Mouse (Mus musculus): ENCODE measurements around the gene Gm11627. TPM values are rescaled to one million over a fixed set of nuclear protein-coding genes. Genes with fewer than 3 reads are reported as not detected.
"Not testable (repeated sequence)": the region's sequence is repeated elsewhere in the genome, so short reads cannot be mapped to it uniquely, and the experiment has no call there.

The Gm11627 gene
- total and polyA plus RNA-seq, 2 experiments from 2014 or later, result 7.9 to 12.0 TPM

DNA sequence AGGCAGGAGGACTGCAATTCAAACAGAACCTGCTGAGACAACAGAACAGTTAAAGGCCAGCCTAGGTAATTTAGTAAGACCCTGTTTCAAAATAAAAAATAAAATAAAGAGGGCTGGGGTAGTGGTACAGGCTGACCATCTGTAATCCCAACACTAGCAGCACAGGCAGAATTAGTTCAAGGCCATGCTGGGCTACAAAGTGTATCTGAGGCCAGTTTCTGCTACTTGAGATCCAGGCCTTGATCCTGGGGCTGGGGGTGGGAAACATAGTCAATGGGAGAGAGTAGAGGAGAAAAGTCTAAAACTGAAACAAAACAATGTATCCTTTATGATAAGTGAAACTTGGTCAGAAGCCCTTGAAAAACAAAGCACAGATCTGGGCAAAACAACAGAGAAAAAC lies 28.1 kb downstream of the Gm11627 start:
- Histone ChIP-seq H3K9me3 (replicated peaks; ENCODE audit: control insufficient read depth, low read length) (no peaks in the 10 kb centered on the region), H3K4me3 (ENCODE audit: low read depth, low read length) (no peak overlapping the region), H3K36me3 (replicated peaks; ENCODE audit: control insufficient read depth, insufficient read depth, low read length) (no peaks in the 10 kb centered on the region; the same call in 1 of the 2 replicates), H3K4me2 (ENCODE audit: low read depth, low read length) (no peak overlapping the region), H3K9ac (replicated peaks; ENCODE audit: low read depth, low read length) (no peak overlapping the region), H3K4me1 (ENCODE audit: control insufficient read depth, insufficient read depth) (peaks cover 17% of the 10 kb centered on the region), H3K27me3 (ENCODE audit: control insufficient read depth, insufficient read depth, low read length) (no peaks in the 10 kb centered on the region), H3K27ac (ENCODE audit: low read depth) (no peak overlapping the region)
- no peak for DNase-seq (ENCODE audit: low spot score)
- TF ChIP-seq CTCF (IDR thresholded peaks at IDR 0.05; ENCODE audit: low read depth) (no peak), EP300 (IDR thresholded peaks at IDR 0.05; ENCODE audit: low read depth) (no peak)
- ATAC-seq (ENCODE audit: insufficient read depth, low read depth), result no peak

DNA sequence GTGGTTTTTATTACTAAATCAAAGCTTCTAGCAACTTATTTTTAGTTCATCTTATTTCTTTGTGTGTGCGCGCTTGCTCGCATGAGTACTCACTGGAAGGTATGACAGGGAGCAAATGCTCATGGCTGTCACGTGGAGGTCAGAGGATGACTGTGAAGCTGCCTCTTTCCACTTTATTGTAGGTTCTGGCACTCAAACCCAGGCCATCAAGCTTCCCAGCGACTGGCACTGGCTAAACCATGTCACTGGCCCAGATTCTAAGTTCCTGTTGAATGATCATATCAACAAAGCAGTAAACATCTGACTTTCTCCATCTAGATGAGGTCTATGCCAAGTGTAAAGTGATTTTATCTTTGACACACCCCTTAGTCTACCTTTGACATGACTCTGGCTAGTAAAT lies 37.8 kb downstream of the Gm11627 start:
- no peak for TF ChIP-seq CTCF (IDR thresholded peaks at IDR 0.05; ENCODE audit: low read depth)
- Histone ChIP-seq H3K9ac (replicated peaks; ENCODE audit: low read depth, low read length) (no peak overlapping the region), H3K27me3 (ENCODE audit: control insufficient read depth, insufficient read depth, low read length) (no peaks in the 10 kb centered on the region), H3K9me3 (replicated peaks; ENCODE audit: control insufficient read depth, low read length) (no peaks in the 10 kb centered on the region), H3K27ac (ENCODE audit: low read depth) (no peak overlapping the region), H3K36me3 (replicated peaks; ENCODE audit: control insufficient read depth, insufficient read depth, low read length) (peaks cover 10% of the 10 kb centered on the region; the same call in 1 of the 2 replicates), H3K4me3 (ENCODE audit: low read depth, low read length) (no peak overlapping the region), H3K4me2 (ENCODE audit: low read depth, low read length) (no peak overlapping the region), H3K4me1 (ENCODE audit: control insufficient read depth, insufficient read depth) (no peaks in the 10 kb centered on the region)
- ATAC-seq (ENCODE audit: insufficient read depth, low read depth), result no peak
- no peak for DNase-seq (ENCODE audit: low spot score)
- 84% methylated on average over 5 of the region's 5 CpGs for WGBS

DNA sequence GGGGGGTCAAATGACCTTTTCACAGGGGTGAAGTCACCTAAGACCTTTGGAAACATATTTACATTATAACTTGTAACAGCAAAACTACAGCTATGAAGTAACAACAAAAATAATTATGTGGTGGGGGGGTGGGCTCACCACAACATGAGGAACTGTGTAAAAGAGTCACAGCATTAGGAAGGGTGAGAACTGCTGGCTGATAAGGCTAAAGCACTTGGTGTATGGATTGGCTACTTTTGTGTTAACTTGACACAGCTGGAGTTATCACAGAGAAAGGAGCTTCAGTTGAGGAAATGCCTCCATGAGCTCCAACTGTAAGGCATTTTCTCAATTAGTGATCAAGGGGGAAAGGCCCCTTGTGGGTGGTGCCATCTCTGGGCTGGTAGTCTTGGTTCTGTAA lies 39.0 kb downstream of the Gm11627 start:
- H3K4me2 ChIP-seq (ENCODE audit: low read depth, low read length); H3K4me3 ChIP-seq (ENCODE audit: low read depth, low read length); H3K9ac ChIP-seq (replicated peaks; ENCODE audit: low read depth, low read length); H3K27me3 ChIP-seq (ENCODE audit: control insufficient read depth, insufficient read depth, low read length); ATAC-seq (ENCODE audit: insufficient read depth, low read depth); DNase-seq (ENCODE audit: low spot score); H3K9me3 ChIP-seq (replicated peaks; ENCODE audit: control insufficient read depth, low read length); H3K27ac ChIP-seq (ENCODE audit: low read depth); H3K4me1 ChIP-seq (ENCODE audit: control insufficient read depth, insufficient read depth): not testable (repeated sequence)
- H3K36me3 ChIP-seq (replicated peaks; ENCODE audit: control insufficient read depth, insufficient read depth, low read length), result peaks cover 13% of the 10 kb centered on the region; the same call in 1 of the 2 replicates

DNA sequence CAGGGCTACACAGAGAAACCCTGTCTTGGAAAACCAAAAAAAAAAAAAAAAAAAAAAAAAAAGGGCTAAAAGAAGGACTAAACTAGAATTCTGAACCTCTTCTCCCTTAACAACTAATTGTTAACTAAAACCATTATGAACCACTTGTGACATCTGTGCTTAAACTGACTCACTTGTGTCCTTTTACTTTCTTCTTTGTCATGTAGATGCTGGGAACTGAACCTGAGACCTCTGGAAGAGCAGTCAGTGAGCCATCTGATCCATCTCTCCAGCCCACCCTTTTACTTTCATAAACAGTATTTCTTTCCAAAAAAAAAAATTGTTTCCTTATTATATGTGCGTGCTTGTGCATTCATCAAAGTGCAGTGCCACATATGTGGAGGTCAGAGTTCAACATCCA lies 39.6 kb downstream of the Gm11627 start:
- Histone ChIP-seq H3K4me1 (ENCODE audit: control insufficient read depth, insufficient read depth) (no peaks in the 10 kb centered on the region), H3K27me3 (ENCODE audit: control insufficient read depth, insufficient read depth, low read length) (no peaks in the 10 kb centered on the region), H3K36me3 (replicated peaks; ENCODE audit: control insufficient read depth, insufficient read depth, low read length) (peaks cover 13% of the 10 kb centered on the region; the same call in 1 of the 2 replicates), H3K9ac (replicated peaks; ENCODE audit: low read depth, low read length) (no peak overlapping the region), H3K4me3 (ENCODE audit: low read depth, low read length) (no peak overlapping the region), H3K9me3 (replicated peaks; ENCODE audit: control insufficient read depth, low read length) (no peaks in the 10 kb centered on the region), H3K4me2 (ENCODE audit: low read depth, low read length) (no peak overlapping the region), H3K27ac (ENCODE audit: low read depth) (no peak overlapping the region)
- TF ChIP-seq CTCF (IDR thresholded peaks at IDR 0.05; ENCODE audit: low read depth) (no peak), EP300 (IDR thresholded peaks at IDR 0.05; ENCODE audit: low read depth) (no peak)
- DNase-seq (ENCODE audit: low spot score) (no peak), ATAC-seq (ENCODE audit: insufficient read depth, low read depth) (no peak)
- WGBS, result 88% methylated on average over 1 of the region's 1 CpGs

DNA sequence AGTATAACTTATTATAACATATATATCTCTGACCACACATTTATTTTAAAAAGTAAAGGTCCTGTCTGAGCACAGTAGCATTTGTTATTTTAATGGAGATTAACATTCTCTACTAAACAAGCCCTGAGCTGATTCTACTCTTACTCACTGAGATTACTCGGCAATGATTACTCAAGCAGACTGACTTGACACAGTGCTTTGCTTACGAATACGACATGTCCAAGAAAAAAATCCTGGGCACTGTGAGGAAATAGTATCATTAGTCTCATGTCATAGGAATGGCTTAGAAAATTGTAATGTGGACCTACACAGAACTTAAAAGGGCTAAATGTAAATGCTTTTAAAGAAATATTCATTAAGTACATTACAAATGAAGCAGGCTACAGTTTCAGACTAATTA lies 43.1 kb downstream of the Gm11627 start:
- no peak overlapping the region for H3K9ac ChIP-seq (replicated peaks; ENCODE audit: low read depth, low read length)
- no peak overlapping the region for H3K27ac ChIP-seq (ENCODE audit: low read depth)
- H3K27me3 ChIP-seq (ENCODE audit: control insufficient read depth, insufficient read depth, low read length), result no peaks in the 10 kb centered on the region
- no peak for ATAC-seq (ENCODE audit: insufficient read depth, low read depth)
- H3K9me3 ChIP-seq (replicated peaks; ENCODE audit: control insufficient read depth, low read length), result no peaks in the 10 kb centered on the region
- 68% methylated on average over 3 of the region's 3 CpGs for WGBS
- TF ChIP-seq CTCF (IDR thresholded peaks at IDR 0.05; ENCODE audit: low read depth) (no peak), EP300 (IDR thresholded peaks at IDR 0.05; ENCODE audit: low read depth) (no peak)
- H3K4me2 ChIP-seq (ENCODE audit: low read depth, low read length), result no peak overlapping the region
- H3K36me3 ChIP-seq (replicated peaks; ENCODE audit: control insufficient read depth, insufficient read depth, low read length), result peaks cover 13% of the 10 kb centered on the region; the same call in 1 of the 2 replicates
- no peaks in the 10 kb centered on the region for H3K4me1 ChIP-seq (ENCODE audit: control insufficient read depth, insufficient read depth)
- no peak for DNase-seq (ENCODE audit: low spot score)
- no peak overlapping the region for H3K4me3 ChIP-seq (ENCODE audit: low read depth, low read length)

DNA sequence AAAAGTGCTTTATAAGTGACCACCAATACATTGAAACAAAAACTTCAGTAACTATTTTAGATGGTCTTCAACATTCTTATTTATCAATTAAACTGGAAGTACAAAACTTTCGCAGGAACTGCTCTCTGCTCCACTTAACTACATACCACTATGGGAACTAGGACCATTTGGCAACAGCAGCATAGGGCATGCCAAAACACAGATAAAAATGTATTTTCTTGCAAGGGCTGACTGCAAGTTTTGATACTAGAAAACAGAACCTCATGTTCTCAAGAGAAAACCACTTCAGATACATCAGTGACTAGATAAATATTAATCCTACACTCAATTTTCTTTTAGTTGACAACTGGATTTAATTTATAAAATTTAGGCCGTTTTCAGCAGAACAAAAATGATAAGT lies 45.2 kb downstream of the Gm11627 start:
- TF ChIP-seq EP300 (IDR thresholded peaks at IDR 0.05; ENCODE audit: low read depth), result no peak
- TF ChIP-seq CTCF (IDR thresholded peaks at IDR 0.05; ENCODE audit: low read depth), result no peak
- Histone ChIP-seq H3K27me3 (ENCODE audit: control insufficient read depth, insufficient read depth, low read length) (no peaks in the 10 kb centered on the region), H3K9ac (replicated peaks; ENCODE audit: low read depth, low read length) (no peak overlapping the region), H3K27ac (ENCODE audit: low read depth) (no peak overlapping the region), H3K4me3 (ENCODE audit: low read depth, low read length) (no peak overlapping the region), H3K4me2 (ENCODE audit: low read depth, low read length) (no peak overlapping the region), H3K4me1 (ENCODE audit: control insufficient read depth, insufficient read depth) (no peaks in the 10 kb centered on the region), H3K36me3 (replicated peaks; ENCODE audit: control insufficient read depth, insufficient read depth, low read length) (peaks cover 13% of the 10 kb centered on the region; the same call in 1 of the 2 replicates), H3K9me3 (replicated peaks; ENCODE audit: control insufficient read depth, low read length) (no peaks in the 10 kb centered on the region)
- WGBS, result 62% methylated on average over 2 of the region's 2 CpGs
- DNase-seq (ENCODE audit: low spot score) (no peak), ATAC-seq (ENCODE audit: insufficient read depth, low read depth) (no peak)
